Mouse (Mus musculus): Measurements from ENCODE around the gene Fsd1l. TPM values are rescaled to one million over a fixed set of nuclear protein-coding genes. Genes with fewer than 3 reads are reported as not detected.

Gene Fsd1l
- polyA plus RNA-seq (2012; rRNA removed) = 5.7 and 6.3 TPM in 2 replicates
- 7.3 and 9.8 TPM in 2 replicates for polyA plus RNA-seq (2014; fragmentation: Nextera tagmentation; extraction: Ambion mirVana)

DNA sequence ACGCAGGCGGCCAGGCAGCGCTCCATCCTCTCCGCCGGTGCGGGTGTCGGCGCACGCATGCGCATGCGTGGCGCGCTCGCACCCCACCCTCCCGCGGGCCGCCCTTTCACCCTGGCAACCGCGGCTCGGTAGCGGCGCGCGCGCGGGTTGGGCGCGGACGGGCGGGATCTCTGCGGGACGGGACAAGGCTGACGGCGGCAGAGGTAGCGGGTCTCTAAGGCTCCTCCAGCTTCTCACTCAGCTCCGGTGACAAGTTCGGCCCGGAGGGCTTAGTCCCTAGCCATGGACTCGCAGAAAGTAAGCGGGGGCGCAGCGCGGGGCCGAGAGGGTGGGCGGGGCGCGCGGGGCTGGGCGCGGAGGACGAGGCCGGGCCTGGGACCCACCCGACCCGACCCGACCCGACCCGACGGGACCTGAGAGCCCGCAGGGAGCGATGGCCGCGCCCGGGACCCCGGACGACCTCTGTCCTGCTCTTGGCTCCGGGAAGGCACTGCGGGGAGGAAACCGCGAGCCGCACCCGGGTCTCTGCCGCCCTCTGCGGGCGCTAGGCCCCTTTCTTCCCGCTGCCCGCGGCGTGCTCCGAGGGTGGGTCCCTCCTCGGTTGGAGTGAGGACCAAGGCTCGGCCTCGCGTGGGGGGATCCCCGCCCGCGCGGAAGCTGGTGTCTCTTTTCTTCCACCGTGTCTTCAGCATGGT, at the start of gene Fsd1l:
Gene Fsd1l, plus strand, starts transcription at position 156 of the 695 bp plus-strand sequence.
- Histone ChIP-seq H3K9ac (ENCODE audit: low read depth, low read length, severe bottlenecking) (peak within 1 kb of the TSS; percentile 86), H3K4me3 (replicated peaks; ENCODE audit: low read length) (peak within 1 kb of the TSS; percentile 87), H3K4me1 (ENCODE audit: control insufficient read depth, insufficient read depth, low read length) (peaks cover 12% of the 10 kb centered on the region), H3K9me3 (ENCODE audit: control insufficient read depth, low read length) (no peaks in the 10 kb centered on the region), H3K36me3 (ENCODE audit: control insufficient read depth, insufficient read depth, low read length) (no peaks in the 10 kb centered on the region), H3K4me2 (replicated peaks; ENCODE audit: low read depth, low read length, severe bottlenecking) (peak within 1 kb of the TSS; percentile 72), H3K27ac (replicated peaks; ENCODE audit: low read depth, low read length) (peak within 1 kb of the TSS; percentile 63), H3K27me3 (ENCODE audit: control insufficient read depth, insufficient read depth, low read length) (no peaks in the 10 kb centered on the region)
- WGBS = 0% methylated on average over 54 of the region's 88 CpGs
- peak; percentile 31; the same call in 1 of the 2 replicates for TF ChIP-seq POLR2A (IDR thresholded peaks at IDR 0.05; ENCODE audit: borderline replicate concordance, extremely low read depth, insufficient read depth, insufficient read length)
- ATAC-seq (ENCODE audit: low FRiP score, low read depth) = peak; percentile 90
- DNase-seq (ENCODE audit: low spot score) = peak; percentile 67

DNA sequence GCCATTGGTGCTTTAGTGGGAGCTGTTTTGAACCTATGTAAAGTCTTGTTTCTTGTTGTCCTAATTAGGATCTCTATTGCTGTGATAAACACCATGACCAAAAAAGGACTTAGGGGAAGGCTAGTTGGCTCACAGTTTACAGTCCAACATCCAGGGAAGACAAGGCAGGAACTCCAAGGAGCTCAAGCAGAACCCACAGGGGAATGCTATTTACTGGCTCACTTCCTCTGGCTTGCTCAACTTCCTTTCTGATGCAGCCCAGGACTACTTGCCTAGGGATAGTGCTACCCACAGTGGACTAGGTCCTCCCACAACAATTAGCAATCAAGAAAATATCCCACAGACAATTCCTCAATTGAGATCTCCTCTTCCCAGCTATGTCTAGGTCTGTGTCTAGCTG, 43.6 kb upstream of the Fsd1l start:
- H3K9ac ChIP-seq (ENCODE audit: low read depth, low read length, severe bottlenecking) = no peak overlapping the region
- no peak overlapping the region for H3K4me3 ChIP-seq (replicated peaks; ENCODE audit: low read length)
- no peaks in the 10 kb centered on the region for H3K4me1 ChIP-seq (ENCODE audit: control insufficient read depth, insufficient read depth, low read length)
- no peak overlapping the region for H3K27ac ChIP-seq (replicated peaks; ENCODE audit: low read depth, low read length)
- no peaks in the 10 kb centered on the region for H3K36me3 ChIP-seq (ENCODE audit: control insufficient read depth, insufficient read depth, low read length)
- no peak overlapping the region for H3K4me2 ChIP-seq (replicated peaks; ENCODE audit: low read depth, low read length, severe bottlenecking)
- no peaks in the 10 kb centered on the region for H3K27me3 ChIP-seq (ENCODE audit: control insufficient read depth, insufficient read depth, low read length)
- no peaks in the 10 kb centered on the region for H3K9me3 ChIP-seq (ENCODE audit: control insufficient read depth, low read length)
- no peak for TF ChIP-seq POLR2A (IDR thresholded peaks at IDR 0.05; ENCODE audit: borderline replicate concordance, extremely low read depth, insufficient read depth, insufficient read length)
- DNase-seq (ENCODE audit: low spot score) = no peak
- no peak for ATAC-seq (ENCODE audit: low FRiP score, low read depth)

DNA sequence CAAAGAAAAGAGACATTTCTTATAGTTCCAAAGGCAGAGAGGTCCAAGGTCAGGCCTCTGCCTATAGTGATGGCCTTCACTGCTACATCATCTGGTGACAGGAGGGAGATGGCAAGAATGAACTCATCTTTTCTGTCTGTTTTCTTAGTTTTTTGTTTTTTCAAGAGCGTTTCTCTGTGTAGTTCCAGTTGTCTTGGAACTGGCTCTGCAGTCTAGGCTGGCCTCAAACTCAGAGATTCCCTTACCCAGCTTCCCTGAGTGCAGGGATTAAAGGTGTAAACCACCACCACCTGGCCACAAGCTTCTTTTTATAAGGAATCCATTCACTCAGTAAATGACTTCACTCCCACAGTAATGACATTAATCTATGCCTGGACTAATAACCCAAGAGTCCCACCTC, 42.3 kb upstream of the Fsd1l start:
- H3K4me2 ChIP-seq (replicated peaks; ENCODE audit: low read depth, low read length, severe bottlenecking) = no peak overlapping the region
- ATAC-seq (ENCODE audit: low FRiP score, low read depth) = no peak
- no peaks in the 10 kb centered on the region for H3K27me3 ChIP-seq (ENCODE audit: control insufficient read depth, insufficient read depth, low read length)
- no peaks in the 10 kb centered on the region for H3K9me3 ChIP-seq (ENCODE audit: control insufficient read depth, low read length)
- 69% methylated on average over 1 of the region's 1 CpGs for WGBS
- no peak overlapping the region for H3K27ac ChIP-seq (replicated peaks; ENCODE audit: low read depth, low read length)
- no peaks in the 10 kb centered on the region for H3K36me3 ChIP-seq (ENCODE audit: control insufficient read depth, insufficient read depth, low read length)
- no peak for TF ChIP-seq POLR2A (IDR thresholded peaks at IDR 0.05; ENCODE audit: borderline replicate concordance, extremely low read depth, insufficient read depth, insufficient read length)
- no peaks in the 10 kb centered on the region for H3K4me1 ChIP-seq (ENCODE audit: control insufficient read depth, insufficient read depth, low read length)
- no peak for DNase-seq (ENCODE audit: low spot score)
- no peak overlapping the region for H3K4me3 ChIP-seq (replicated peaks; ENCODE audit: low read length)
- H3K9ac ChIP-seq (ENCODE audit: low read depth, low read length, severe bottlenecking) = no peak overlapping the region

- no peak overlapping the region for H3K9ac ChIP-seq (ENCODE audit: low read depth, low read length, severe bottlenecking)
- H3K4me3 ChIP-seq (replicated peaks; ENCODE audit: low read length) = no peak overlapping the region
- H3K9me3 ChIP-seq (ENCODE audit: control insufficient read depth, low read length) = no peaks in the 10 kb centered on the region
- no peaks in the 10 kb centered on the region for H3K36me3 ChIP-seq (ENCODE audit: control insufficient read depth, insufficient read depth, low read length)
- H3K27ac ChIP-seq (replicated peaks; ENCODE audit: low read depth, low read length) = no peak overlapping the region
- no peaks in the 10 kb centered on the region for H3K27me3 ChIP-seq (ENCODE audit: control insufficient read depth, insufficient read depth, low read length)
- DNase-seq (ENCODE audit: low spot score) = no peak
- H3K4me2 ChIP-seq (replicated peaks; ENCODE audit: low read depth, low read length, severe bottlenecking) = no peak overlapping the region
- TF ChIP-seq POLR2A (IDR thresholded peaks at IDR 0.05; ENCODE audit: borderline replicate concordance, extremely low read depth, insufficient read depth, insufficient read length) = no peak
- 81% methylated on average over 4 of the region's 4 CpGs for WGBS
- no peak for ATAC-seq (ENCODE audit: low FRiP score, low read depth)
- H3K4me1 ChIP-seq (ENCODE audit: control insufficient read depth, insufficient read depth, low read length) = no peaks in the 10 kb centered on the region
Observed at GRCm38 (mm10) chr4:53589466-53589865, 41.8 kb upstream of the Fsd1l start.

- Histone ChIP-seq H3K4me1 (ENCODE audit: control insufficient read depth, insufficient read depth, low read length) (no peaks in the 10 kb centered on the region), H3K4me2 (replicated peaks; ENCODE audit: low read depth, low read length, severe bottlenecking) (no peak overlapping the region), H3K9ac (ENCODE audit: low read depth, low read length, severe bottlenecking) (no peak overlapping the region), H3K27me3 (ENCODE audit: control insufficient read depth, insufficient read depth, low read length) (no peaks in the 10 kb centered on the region), H3K36me3 (ENCODE audit: control insufficient read depth, insufficient read depth, low read length) (no peaks in the 10 kb centered on the region), H3K4me3 (replicated peaks; ENCODE audit: low read length) (no peak overlapping the region), H3K27ac (replicated peaks; ENCODE audit: low read depth, low read length) (no peak overlapping the region), H3K9me3 (ENCODE audit: control insufficient read depth, low read length) (no peaks in the 10 kb centered on the region)
- 65% methylated on average over 4 of the region's 4 CpGs for WGBS
- TF ChIP-seq POLR2A (IDR thresholded peaks at IDR 0.05; ENCODE audit: borderline replicate concordance, extremely low read depth, insufficient read depth, insufficient read length) = no peak
- ATAC-seq (ENCODE audit: low FRiP score, low read depth) = no peak
- no peak for DNase-seq (ENCODE audit: low spot score)
Observed at GRCm38 (mm10) chr4:53590163-53590562, 41.1 kb upstream of the Fsd1l start.

Data from limb, embryonic 14.5 days (tissue).